Mouse (Mus musculus) adrenal gland, postnatal 14 days (tissue): ENCODE data around the gene Flad1. TPM values are rescaled to one million over a fixed set of nuclear protein-coding genes. Genes with fewer than 3 reads are reported as not detected.

Experiments
- DNase-seq: peaks from one replicate; pipeline ENCODE4 v3.0.0; 2021; ENCODE audit warnings: mixed read lengths
- total RNA-seq: library from RNA; stranded (reverse); gene quantifications from 2 replicates; pipeline ENCODE4 v1.2.3, GENCODE M21; 2021

Gene Flad1
- total RNA-seq, 1 experiment from 2014 or later: 42.2 TPM

DNA sequence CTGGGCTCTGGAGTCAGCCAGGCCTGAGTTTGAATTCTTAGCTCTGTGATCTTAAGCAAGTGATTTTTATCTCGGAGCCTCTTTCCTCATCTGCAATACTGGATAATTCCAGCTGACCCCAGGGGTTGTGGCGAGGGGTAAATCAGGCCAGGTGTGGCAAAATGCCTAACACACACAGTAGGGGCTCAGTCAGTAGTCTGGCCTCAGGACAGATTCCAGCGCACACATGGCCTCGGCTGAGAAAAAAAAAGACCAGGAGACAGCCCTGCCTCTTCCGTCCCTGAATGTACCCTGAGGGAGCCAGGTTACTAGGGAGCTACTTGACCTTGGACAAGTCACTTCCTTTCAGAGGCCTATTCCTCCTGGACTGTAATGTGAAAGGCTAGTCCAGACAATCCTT, 28.7 kb downstream of the Flad1 start:
- DNase-seq: no peak

GRCm38 (mm10) chr3:89382033-89382882, 29.4 kb downstream of the Flad1 start:
- DNase-seq: no peak

DNA sequence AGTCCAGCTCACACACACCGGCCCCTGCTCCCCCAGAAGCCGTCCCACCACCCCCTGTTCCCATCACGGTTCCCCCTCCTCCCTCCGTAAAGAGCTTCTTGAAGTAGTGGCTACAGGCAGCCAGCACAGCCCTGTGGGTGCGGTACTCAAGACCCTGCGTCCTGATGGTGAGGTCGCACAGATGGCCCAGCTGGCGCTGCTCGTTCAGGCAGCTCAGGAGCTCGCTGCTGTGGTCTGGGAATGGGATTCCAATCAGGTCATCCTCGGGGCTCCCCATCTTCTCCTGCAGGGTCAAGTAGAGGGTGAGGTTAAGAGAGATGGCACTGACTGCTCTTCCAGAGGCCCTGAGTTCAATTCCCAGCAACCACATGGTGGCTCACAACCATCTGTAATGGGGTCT, 30.4 kb downstream of the Flad1 start:
- no peak for DNase-seq

DNA sequence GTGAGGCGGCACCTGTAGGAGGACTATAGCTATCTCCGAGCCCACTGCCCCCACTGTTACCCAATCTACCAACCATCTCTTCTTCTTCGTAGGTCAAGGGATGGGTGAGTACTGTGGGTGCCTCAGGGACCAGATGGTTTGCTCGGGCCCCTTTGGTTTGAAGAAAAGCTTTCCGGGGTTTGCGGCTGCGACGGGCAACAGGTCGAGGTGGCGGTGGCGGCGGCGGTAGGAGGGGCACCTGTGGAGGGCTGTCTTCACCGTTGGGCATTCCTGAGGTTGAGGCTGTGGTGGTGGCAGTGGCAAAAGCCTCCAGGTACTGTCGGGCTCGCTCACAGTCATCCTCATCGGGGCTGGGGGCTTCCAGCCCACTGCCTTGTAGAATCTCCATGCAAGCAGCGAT, 31.0 kb downstream of the Flad1 start:
- no peak for DNase-seq

DNA sequence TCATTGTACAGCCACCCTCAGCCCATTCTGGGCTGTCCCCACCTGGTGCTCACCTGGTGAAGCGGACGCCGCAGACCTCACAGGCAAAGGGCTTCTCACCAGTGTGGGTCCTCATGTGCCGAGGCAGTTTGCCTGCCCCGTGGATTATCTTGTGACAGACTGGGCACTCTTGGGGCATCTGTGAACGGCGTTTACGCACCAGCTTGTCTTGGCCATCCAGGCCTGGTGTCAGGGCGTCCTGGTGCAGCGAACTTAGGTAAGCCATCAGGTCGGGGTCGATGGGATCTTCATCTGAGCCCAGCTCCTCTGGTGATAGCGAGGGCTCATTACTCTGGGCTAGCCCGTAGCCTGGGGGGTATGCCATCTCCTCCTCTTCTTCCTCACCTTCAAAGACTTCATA, 31.4 kb downstream of the Flad1 start:
- DNase-seq: no peak

DNA sequence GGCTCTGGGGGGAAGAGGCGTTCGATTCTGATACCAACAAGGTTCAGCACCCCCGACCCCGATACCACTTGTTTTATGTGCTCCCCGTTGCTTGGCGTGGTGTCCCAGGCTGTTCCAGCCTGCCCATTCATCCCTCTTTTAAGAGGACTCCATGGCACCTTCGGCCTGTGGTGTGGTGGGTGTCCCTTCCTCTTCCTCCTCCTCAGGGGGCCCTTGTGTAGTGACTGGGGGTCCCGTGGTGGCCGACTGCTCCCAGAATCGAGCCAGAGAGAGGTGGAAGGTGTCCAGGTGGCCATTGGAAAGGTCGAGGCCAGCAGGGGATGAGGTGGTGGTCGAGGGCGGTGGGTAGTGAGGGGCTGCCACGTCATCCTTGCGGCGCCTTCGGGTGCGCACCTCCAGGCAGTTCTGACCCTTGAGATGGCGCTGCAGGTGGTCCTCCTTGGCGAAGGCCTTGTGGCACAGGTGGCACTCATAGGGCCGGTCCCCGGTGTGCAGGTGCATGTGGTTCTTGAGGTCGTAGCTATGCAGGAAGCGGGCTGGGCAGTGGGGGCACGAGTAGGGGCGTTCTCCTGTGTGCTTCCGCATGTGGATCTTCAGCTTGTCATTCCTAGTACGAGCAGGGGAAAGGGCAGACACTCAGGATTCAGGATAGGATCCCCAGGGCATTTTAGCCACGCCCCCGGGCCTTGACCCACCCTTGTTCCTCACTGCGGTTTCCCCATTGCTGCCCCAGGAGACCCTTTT, 32.1 kb downstream of the Flad1 start:
- DNase-seq: peak; percentile 66

- DNase-seq: peak; percentile 88
Measured at GRCm38 (mm10) chr3:89378394-89379067, 33.1 kb downstream of the Flad1 start.

GRCm38 (mm10) chr3:89377831-89378230, 33.8 kb downstream of the Flad1 start:
- DNase-seq: no peak

- no peak for DNase-seq
Measured at GRCm38 (mm10) chr3:89373581-89374231, 38.0 kb downstream of the Flad1 start.

DNA sequence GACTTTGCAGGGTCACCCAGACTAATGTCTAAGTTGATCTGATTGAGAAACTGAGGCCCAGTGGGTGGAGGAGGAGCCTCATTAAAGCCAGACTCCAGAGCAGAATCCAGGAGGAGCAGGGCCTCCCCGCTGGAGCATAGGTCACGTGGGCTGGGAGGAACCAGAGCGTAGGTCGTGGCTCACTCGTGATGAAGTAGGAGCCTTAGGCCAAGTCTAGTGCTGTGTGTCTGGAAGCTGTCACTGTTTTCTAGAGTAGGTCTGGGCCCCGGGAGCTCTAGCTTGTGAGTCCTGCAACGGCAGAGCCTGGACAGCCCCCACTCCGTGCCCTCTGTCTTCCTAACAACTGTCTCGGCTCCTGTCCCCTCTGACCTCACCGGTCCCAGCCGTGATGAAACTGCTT, 44.3 kb downstream of the Flad1 start:
- no peak for DNase-seq

- DNase-seq: no peak
Measured at GRCm38 (mm10) chr3:89365486-89366414, 45.9 kb downstream of the Flad1 start.

DNA sequence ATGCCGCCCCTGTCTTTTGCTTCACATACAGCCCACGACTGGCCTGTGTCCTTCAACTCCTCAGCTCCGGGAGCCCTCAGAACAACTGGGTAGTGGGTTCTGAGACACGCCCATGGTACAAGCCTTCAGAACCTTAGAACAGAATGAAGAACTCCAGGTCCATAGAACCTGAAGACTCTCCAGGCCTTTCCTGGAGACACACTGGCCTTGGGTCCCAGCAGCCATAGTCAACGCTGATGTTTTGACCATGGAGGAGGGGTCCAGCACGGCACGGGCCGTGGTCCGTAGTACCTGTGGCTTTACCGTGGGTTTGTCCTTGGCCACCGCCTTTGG, 46.6 kb downstream of the Flad1 start, which contains the start of gene Dcst1:
TSS of gene Dcst1 (minus strand) at position 101 of the 333 bp plus-strand sequence.
- DNase-seq: no peak

DNA sequence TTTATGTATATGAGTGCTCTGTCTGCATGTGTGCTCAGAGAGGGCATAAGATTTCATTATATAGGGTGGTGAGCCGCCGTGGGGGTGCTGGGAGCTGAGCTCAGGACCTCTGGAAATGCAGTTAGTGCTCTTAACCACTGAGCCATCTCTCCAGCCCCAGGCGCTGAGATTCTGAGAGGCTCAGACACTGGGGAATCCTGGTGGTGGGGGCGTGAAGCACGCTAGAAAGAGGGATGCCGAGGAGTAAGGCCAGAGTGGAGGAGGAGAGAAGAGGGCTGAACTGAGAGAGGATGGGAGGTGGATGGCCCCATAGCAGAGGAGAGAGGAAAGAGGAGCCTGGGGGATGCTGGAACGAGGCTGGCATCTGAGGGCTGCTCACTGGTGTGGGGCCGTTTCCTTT, 47.0 kb downstream of the Flad1 start:
- no peak for DNase-seq

DNA sequence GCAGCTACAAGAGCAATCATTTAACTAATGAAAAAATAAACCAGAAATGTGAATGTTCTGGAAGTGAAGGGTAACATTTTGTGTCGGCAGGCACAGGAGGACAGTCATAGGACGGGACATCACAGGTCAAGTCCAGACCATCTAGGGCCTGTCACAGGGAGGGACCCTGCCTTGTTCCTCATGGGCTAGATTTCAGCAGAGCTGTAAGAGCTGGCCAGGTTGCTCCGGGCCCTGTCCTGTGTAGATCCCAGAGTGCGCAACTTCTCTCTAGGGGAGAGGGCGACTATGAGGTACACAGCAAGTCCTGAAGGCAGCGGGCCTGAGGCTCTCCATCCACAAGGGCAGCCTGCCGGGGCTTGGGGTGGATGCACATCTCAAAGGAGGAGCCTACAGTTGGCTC, 50.0 kb downstream of the Flad1 start, which contains the start of gene Dcst2:
TSS of gene Dcst2 (plus strand) at position 301 of the 400 bp plus-strand sequence.
- DNase-seq: no peak

GRCm38 (mm10) chr3:89360237-89360636, 51.4 kb downstream of the Flad1 start:
- no peak for DNase-seq

DNA sequence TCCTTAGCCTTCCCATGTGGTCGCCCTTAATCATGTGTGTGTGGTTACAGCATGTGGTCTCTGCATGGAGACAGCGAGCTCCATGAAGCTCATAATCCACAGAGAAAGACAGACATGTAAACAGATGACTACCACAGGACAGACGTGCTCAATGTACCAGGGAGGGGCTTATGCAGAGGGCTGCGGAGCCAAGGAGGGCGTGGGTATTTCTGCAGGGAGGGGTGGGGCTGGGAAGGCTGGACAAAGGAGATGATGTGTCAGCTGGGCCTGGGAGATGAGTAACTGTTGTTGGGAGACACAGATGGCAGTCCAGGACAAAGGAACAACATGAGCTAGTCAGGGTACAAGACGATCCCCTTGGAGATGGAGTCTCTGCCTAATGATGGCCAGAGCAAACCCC, 52.0 kb downstream of the Flad1 start:
- no peak for DNase-seq

- no peak for DNase-seq
Measured at GRCm38 (mm10) chr3:89356029-89356428, 55.6 kb downstream of the Flad1 start.

- no peak for DNase-seq
Measured at GRCm38 (mm10) chr3:89355512-89355902, 56.2 kb downstream of the Flad1 start.

GRCm38 (mm10) chr3:89354816-89355511, 56.7 kb downstream of the Flad1 start:
- peak; percentile 95 for DNase-seq

- DNase-seq: no peak
Measured at GRCm38 (mm10) chr3:89351271-89351670, 60.4 kb downstream of the Flad1 start.
